8 mouse cellular contexts compared by ENCODE assay signal in the genomic region with DNA sequence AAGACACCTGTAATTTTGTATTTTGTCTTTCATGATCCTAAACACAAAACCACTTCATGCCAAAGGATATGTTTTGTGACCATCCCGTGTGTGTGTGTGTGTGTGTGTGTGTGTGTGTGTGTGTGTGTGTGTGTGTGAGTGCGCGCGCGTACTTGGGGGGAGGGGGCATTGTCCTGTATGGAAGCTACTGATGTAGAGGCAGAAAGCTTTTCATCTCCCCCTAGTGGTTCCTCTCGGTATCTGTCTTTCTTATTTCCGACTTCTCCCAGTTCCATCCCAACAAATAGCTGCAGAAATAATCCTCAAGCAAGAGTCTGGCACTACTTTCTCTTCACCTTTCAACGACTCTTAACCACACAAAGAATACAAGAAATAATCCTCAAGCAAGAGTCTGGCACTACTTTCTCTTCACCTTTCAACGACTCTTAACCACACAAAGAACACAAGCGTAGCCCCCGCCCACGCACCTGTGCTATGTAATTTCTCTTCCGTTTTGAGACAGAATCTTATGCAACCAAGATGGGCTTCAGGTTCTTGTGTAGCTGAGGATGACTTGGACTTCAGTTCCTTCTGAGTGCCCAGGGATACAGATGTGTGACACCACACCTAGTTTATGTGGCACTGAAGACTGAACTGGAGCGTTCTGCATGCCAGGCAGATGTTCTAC. TPM values are rescaled to one million over a fixed set of nuclear protein-coding genes. Genes with fewer than 3 reads are reported as not detected.
DNase-seq lines count a peak whose midpoint lies in the region; ATAC-seq and TF ChIP-seq lines count a peak whose summit lies in the region.
"Had no signal": no experiment of that assay in that cellular context is flagged by ENCODE, and none has a peak within 500 bp of the region (broad histone marks: within the 10 kb centered on the region; RNA-seq: fewer than 3 reads in every experiment).

No protein-coding gene starts in this region.

- ATAC-seq in hindbrain, postnatal 0 days: no peak

- H3K4me2 ChIP-seq in hindbrain, postnatal 0 days (ENCODE audit: low read depth, low read length): no peak overlapping the region
- H3K4me2 ChIP-seq: heart, embryonic 13.5 days had no signal

- no peak overlapping the region for H3K27ac ChIP-seq in hindbrain, postnatal 0 days
- H3K27ac ChIP-seq: heart, embryonic 13.5 days had no signal

- peak; percentile 31 for DNase-seq in ovary, postnatal 14 days (ENCODE audit: low spot score)
- DNase-seq in ovary, postnatal 36 days (ENCODE audit: low spot score): no peak
- DNase-seq in T-cell, adult 2 months (ENCODE audit: low spot score): peak; percentile 70
- DNase-seq in embryo, embryonic 10 days (ENCODE audit: low spot score): peak; percentile 52
- DNase-seq in hindbrain, postnatal 0 days (ENCODE audit: low spot score): peak; percentile 82
- peak; percentile 67 for DNase-seq in lung, postnatal 10 days
- peak; percentile 72 for DNase-seq in splenic B cell, adult 2 months (ENCODE audit: low read depth, low spot score)

- no peaks in the 10 kb centered on the region for H3K36me3 ChIP-seq in hindbrain, postnatal 0 days (ENCODE audit: insufficient read depth, low read length)
- H3K36me3 ChIP-seq in splenic B cell, adult 2 months (ENCODE audit: control insufficient read depth, insufficient read depth, low read length, poor library complexity, severe bottlenecking): no peaks in the 10 kb centered on the region
- H3K36me3 ChIP-seq: heart, embryonic 13.5 days had no signal

- H3K4me3 ChIP-seq in hindbrain, postnatal 0 days (ENCODE audit: low read length): no peak overlapping the region
- H3K4me3 ChIP-seq: heart, embryonic 13.5 days had no signal

- 42% methylated on average over 14 of the region's 14 CpGs for WGBS in hindbrain, postnatal 0 days

- no peaks in the 10 kb centered on the region for H3K4me1 ChIP-seq in hindbrain, postnatal 0 days (ENCODE audit: insufficient read depth, low read length)
- H3K4me1 ChIP-seq: heart, embryonic 13.5 days had no signal

- no peak overlapping the region for H3K9ac ChIP-seq in hindbrain, postnatal 0 days (replicated peaks; ENCODE audit: low read length)
- H3K9ac ChIP-seq: heart, embryonic 13.5 days had no signal

- no peaks in the 10 kb centered on the region for H3K9me3 ChIP-seq in hindbrain, postnatal 0 days (ENCODE audit: low read length)
- H3K9me3 ChIP-seq: heart, embryonic 13.5 days had no signal

- H3K27me3 ChIP-seq in hindbrain, postnatal 0 days (ENCODE audit: insufficient read depth, low read length): no peaks in the 10 kb centered on the region
- H3K27me3 ChIP-seq in splenic B cell, adult 2 months (ENCODE audit: control insufficient read depth, insufficient read depth, low read length, poor library complexity, severe bottlenecking): no peaks in the 10 kb centered on the region

- TF ChIP-seq CTCF in hindbrain, postnatal 0 days (IDR thresholded peaks at IDR 0.05; ENCODE audit: low read depth): peak; percentile 78

RNA-seq across cellular contexts. Expression of gene Churc1, which starts 12.6 kb away (rescaled TPM):
- 46.8 and 51.0 TPM in 2 replicates for total RNA-seq in hindbrain, postnatal 0 days (2014; rRNA removed)
- 137 and 164 TPM in 2 replicates for polyA plus RNA-seq in hindbrain, postnatal 0 days (2015; fragmentation: Nextera tagmentation; extraction: Ambion mirVana)

RNA-seq across cellular contexts. Expression of gene Fntb, which starts 12.6 kb away (rescaled TPM):
- 31.3 and 33.2 TPM in 2 replicates for total RNA-seq in hindbrain, postnatal 0 days (2014; rRNA removed)
- 35.0 and 36.2 TPM in 2 replicates for polyA plus RNA-seq in hindbrain, postnatal 0 days (2015; fragmentation: Nextera tagmentation; extraction: Ambion mirVana)

RNA-seq across cellular contexts. Expression of gene Sptb, which starts 42.4 kb away (rescaled TPM):
- total RNA-seq in hindbrain, postnatal 0 days (2014; rRNA removed): 45.4 and 50.1 TPM in 2 replicates
- 5.5 and 5.8 TPM in 2 replicates for polyA plus RNA-seq in hindbrain, postnatal 0 days (2015; fragmentation: Nextera tagmentation; extraction: Ambion mirVana)

RNA-seq across cellular contexts. Expression of gene Gpx2, which starts 42.6 kb away (rescaled TPM):
- total RNA-seq in hindbrain, postnatal 0 days (2014; rRNA removed): not detected in 2 replicates
- 0.16 and 0.30 TPM in 2 replicates for polyA plus RNA-seq in hindbrain, postnatal 0 days (2015; fragmentation: Nextera tagmentation; extraction: Ambion mirVana)
